Mouse (Mus musculus) heart, adult 2 months (tissue): Measurements from ENCODE around the gene Daxx. TPM values are rescaled to one million over a fixed set of nuclear protein-coding genes. Genes with fewer than 3 reads are reported as not detected.

Experiments used
- DNase-seq, 2 experiments: peaks; one replicate each; pipeline ENCODE4 v3.0.0; 2021
- H3K27ac ChIP-seq: fragments of 200-600 bp; 2 replicates; pipeline ENCODE4 v1.8.1; 2022
- H3K27me3 ChIP-seq: fragments of 200-500 bp; 2 replicates; pipeline ENCODE4 v1.6.1; 2012; ENCODE audit warnings: mild to moderate bottlenecking, low read length, inconsistent platforms, mixed read lengths; ENCODE audit not compliant: control insufficient read depth, insufficient read depth
- H3K36me3 ChIP-seq: fragments of 200-500 bp; 2 replicates; pipeline ENCODE4 v1.6.1; 2012; ENCODE audit warnings: low read length, inconsistent platforms; ENCODE audit not compliant: control insufficient read depth, insufficient read depth
- H3K4me1 ChIP-seq: fragments of 200-500 bp; 2 replicates; pipeline ENCODE4 v1.6.1; 2011; ENCODE audit warnings: low read length; ENCODE audit not compliant: control insufficient read depth, insufficient read depth
- H3K4me3 ChIP-seq: fragments of 200-600 bp; 2 replicates; pipeline ENCODE4 v1.8.1; 2022
- H3K79me2 ChIP-seq: fragments of 200-500 bp; replicated peaks from 2 replicates; pipeline ENCODE4 v1.6.1; 2012; ENCODE audit warnings: mild to moderate bottlenecking, inconsistent platforms, low read length, moderate library complexity, mixed read lengths; ENCODE audit not compliant: control insufficient read depth, insufficient read depth
- H3K9ac ChIP-seq: fragments of 200-500 bp; 2 replicates; pipeline ENCODE4 v1.6.1; 2012; ENCODE audit warnings: low read depth, mild to moderate bottlenecking, control low read depth, inconsistent platforms, low read length, mixed read lengths
- CTCF ChIP-seq: fragments of 200-600 bp; IDR thresholded peaks from 2 replicates; pipeline ENCODE4 v1.8.1; 2022; ENCODE audit warnings: antibody characterized with exemption, mild to moderate bottlenecking, moderate library complexity
- EP300 ChIP-seq: fragments of 200-500 bp; IDR thresholded peaks from 2 replicates; pipeline ENCODE4 v1.6.1; 2011; ENCODE audit warnings: low read depth, low read length, control low read depth; ENCODE audit not compliant: insufficient read depth
- POLR2A ChIP-seq: fragments of 200-500 bp; IDR thresholded peaks from 2 replicates; pipeline ENCODE4 v1.6.1; 2011; ENCODE audit warnings: mild to moderate bottlenecking, low read depth, low read length, control low read depth; ENCODE audit not compliant: insufficient read depth
- WGBS: fragments of 180-500 bp; shearing (Covaris S2); methylation state at CpG from one replicate; pipeline ENCODE4 v1.1.7; 2018; 5-methylcytosine and 5-hydroxymethylcytosine counted together
- intact Hi-C: fragments of 180-260 bp; cut with DNase I; formaldehyde crosslinking; loops from one replicate; pipeline ENCODE4 v1.15.1; 2025
- polyA plus RNA-seq: library from polyadenylated mRNA; depleted of rRNA; stranded (reverse); fragments of >200 nt; gene quantifications from 2 replicates; pipeline ENCODE4 v1.2.3, GENCODE M21; 2012
- total RNA-seq, 2 experiments: library from RNA; stranded (reverse); gene quantifications; 2 replicates each; pipeline ENCODE4 v1.2.3; 2021

Daxx gene
- total and polyA plus RNA-seq, 3 experiments: 11.5 to 20.5 (median 16.4) TPM

DNA sequence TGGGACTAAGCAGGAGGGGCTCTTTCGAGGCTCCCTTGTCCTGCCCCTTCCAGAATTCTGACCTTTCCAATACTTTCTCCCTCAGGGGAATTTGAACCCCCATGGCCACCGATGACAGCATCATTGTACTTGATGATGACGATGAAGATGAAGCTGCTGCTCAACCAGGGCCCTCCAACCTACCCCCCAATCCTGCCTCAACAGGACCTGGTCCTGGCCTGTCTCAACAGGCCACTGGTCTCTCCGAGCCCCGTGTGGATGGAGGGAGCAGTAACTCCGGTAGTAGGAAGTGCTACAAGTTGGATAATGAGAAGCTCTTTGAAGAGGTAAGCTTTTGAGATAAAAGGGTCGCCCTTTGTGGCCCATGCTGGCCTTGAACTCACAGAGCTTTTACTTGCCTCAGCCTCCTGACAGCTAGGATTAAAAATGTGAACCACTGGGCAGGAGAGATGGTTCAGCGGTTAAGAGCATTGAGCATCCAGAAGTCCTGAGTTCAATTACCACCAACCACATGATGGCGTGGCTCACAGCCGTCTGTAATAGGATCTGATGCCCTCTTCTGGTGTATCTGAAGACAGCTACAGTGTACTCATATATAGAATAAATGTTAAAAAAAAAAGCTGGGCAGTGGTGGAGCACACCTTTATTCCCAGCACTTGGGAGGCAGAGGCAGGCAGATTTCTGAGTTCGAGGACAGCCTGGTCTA is 1.3 kb downstream of the Daxx start:
- intact Hi-C loops: no loop called here
- 31% methylated on average over 11 of the region's 11 CpGs for WGBS
- H3K79me2 ChIP-seq: no peaks in the 10 kb centered on the region

DNA sequence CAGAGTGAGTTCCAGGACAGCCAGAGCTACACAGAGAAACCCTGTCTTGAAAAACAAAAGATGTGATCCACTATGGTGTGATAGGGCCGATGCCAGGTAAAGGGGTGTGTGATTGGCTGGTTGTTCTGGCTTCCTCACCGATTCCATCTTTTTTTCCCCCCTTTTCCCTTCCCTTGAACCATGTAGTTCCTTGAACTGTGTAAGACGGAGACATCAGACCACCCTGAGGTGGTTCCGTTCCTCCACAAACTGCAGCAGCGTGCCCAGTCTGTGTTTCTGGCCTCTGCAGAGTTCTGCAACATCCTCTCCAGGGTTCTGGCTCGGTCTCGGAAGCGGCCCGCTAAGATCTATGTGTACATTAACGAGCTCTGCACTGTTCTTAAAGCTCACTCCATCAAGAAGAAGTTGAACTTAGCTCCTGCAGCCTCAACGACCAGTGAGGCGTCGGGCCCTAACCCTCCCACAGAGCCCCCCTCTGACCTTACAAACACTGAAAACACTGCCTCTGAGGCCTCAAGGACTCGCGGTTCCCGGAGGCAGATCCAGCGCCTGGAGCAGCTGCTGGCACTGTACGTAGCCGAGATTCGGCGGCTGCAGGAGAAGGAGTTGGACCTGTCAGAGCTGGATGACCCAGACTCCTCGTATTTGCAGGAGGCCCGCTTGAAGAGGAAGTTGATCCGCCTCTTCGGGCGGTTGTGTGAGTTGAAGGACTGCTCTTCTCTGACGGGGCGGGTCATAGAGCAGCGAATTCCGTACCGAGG is 2.0 kb downstream of the Daxx start:
- peak in 1 of 2 experiments; percentile 21 for DNase-seq
- H3K27me3 ChIP-seq: no peaks in the 10 kb centered on the region
- H3K27ac ChIP-seq: no peak overlapping the region
- H3K79me2 ChIP-seq: no peaks in the 10 kb centered on the region
- intact Hi-C loops: no loop called here
- H3K4me1 ChIP-seq: peaks cover 4% of the 10 kb centered on the region
- no peak for TF ChIP-seq EP300
- no peak for TF ChIP-seq POLR2A
- no peak for TF ChIP-seq CTCF
- peaks cover 3% of the 10 kb centered on the region; the same call in 1 of the 2 replicates for H3K36me3 ChIP-seq
- H3K4me3 ChIP-seq: no peak overlapping the region
- no peak overlapping the region for H3K9ac ChIP-seq
- 87% methylated on average over 31 of the region's 31 CpGs for WGBS

More for the DNA sequence above, 1.3 kb downstream of the Daxx start:
- Histone ChIP-seq H3K9ac (peak overlapping the region; percentile 91), H3K27me3 (no peaks in the 10 kb centered on the region), H3K4me3 (peak overlapping the region; percentile 82), H3K4me1 (peaks cover 4% of the 10 kb centered on the region), H3K36me3 (peaks cover 3% of the 10 kb centered on the region; the same call in 1 of the 2 replicates), H3K27ac (peak overlapping the region; percentile 98)
- TF ChIP-seq EP300 (no peak), CTCF (peak; percentile 18; the same call in 1 of the 2 replicates), POLR2A (no peak)
- DNase-seq: no peak

DNA sequence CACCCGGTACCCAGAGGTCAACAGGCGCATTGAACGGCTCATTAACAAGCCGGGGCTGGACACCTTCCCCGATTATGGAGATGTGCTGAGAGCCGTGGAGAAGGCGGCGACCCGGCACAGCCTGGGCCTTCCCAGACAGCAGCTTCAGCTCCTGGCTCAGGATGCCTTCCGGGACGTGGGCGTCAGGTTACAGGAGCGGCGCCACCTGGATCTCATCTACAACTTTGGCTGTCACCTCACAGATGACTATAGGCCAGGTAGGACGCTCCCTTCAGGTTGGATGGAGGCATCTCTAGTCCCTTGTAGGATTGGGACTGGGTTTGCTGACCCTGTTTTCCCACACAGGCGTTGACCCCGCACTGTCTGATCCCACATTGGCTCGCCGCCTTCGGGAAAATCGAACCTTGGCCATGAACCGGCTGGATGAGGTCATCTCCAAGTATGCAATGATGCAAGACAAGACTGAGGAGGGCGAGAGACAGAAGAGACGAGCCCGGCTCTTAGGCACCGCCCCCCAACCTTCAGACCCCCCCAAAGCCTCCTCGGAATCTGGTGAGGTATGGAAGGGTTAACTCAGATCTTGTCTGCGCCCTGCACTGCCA is 2.7 kb downstream of the Daxx start:
- WGBS: 88% methylated on average over 28 of the region's 28 CpGs
- no peak overlapping the region for H3K27ac ChIP-seq
- peaks cover 3% of the 10 kb centered on the region; the same call in 1 of the 2 replicates for H3K36me3 ChIP-seq
- no peak overlapping the region for H3K9ac ChIP-seq
- H3K79me2 ChIP-seq: no peaks in the 10 kb centered on the region
- intact Hi-C loops: no loop called here
- peak in 1 of 2 experiments; percentile 19 for DNase-seq
- TF ChIP-seq EP300 (no peak), CTCF (no peak), POLR2A (no peak)
- H3K4me1 ChIP-seq: peaks cover 4% of the 10 kb centered on the region
- no peak overlapping the region for H3K4me3 ChIP-seq
- no peaks in the 10 kb centered on the region for H3K27me3 ChIP-seq

DNA sequence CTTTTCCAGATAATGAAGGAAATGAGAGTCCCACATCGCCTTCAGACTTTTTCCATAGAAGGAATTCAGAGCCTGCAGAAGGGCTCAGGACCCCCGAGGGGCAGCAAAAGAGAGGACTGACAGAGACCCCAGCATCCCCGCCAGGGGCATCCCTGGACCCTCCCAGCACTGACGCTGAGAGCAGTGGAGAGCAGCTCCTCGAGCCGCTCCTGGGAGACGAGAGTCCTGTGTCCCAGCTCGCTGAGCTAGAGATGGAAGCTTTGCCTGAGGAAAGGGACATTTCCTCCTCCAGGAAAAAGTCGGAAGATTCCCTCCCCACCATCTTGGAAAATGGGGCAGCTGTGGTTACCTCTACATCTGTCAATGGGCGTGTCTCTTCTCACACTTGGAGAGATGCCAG is 4.0 kb downstream of the Daxx start:
- Histone ChIP-seq H3K4me1 (peaks cover 3% of the 10 kb centered on the region), H3K4me3 (no peak overlapping the region), H3K27ac (no peak overlapping the region), H3K9ac (no peak overlapping the region), H3K27me3 (no peaks in the 10 kb centered on the region), H3K79me2 (no peaks in the 10 kb centered on the region), H3K36me3 (peaks cover 3% of the 10 kb centered on the region; the same call in 1 of the 2 replicates)
- no peak for DNase-seq
- TF ChIP-seq CTCF (no peak), POLR2A (no peak), EP300 (no peak)
- intact Hi-C loops: no loop called here
- 79% methylated on average over 10 of the region's 10 CpGs for WGBS

DNA sequence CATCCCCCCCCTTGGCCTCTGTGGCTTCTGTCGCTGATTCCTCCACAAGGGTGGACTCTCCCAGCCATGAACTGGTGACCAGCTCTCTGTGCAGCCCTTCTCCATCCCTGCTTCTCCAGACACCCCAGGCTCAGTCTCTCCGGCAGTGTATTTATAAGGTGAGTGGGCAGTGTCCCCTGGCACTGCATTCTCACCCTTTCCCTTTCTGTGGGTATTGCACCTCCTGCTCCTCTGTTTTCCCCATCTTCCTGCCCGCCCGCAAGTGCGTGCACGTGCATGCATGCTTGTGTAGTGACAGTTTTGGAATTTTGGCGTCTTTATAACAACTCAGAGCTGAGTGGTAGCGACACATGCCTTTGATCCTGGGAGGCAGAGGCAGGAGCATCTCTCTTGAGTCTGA is 4.7 kb downstream of the Daxx start:
- Histone ChIP-seq H3K4me1 (peaks cover 5% of the 10 kb centered on the region), H3K27ac (no peak overlapping the region), H3K4me3 (no peak overlapping the region), H3K9ac (no peak overlapping the region), H3K27me3 (no peaks in the 10 kb centered on the region), H3K36me3 (peaks cover 3% of the 10 kb centered on the region; the same call in 1 of the 2 replicates), H3K79me2 (no peaks in the 10 kb centered on the region)
- no peak for DNase-seq
- WGBS: 88% methylated on average over 8 of the region's 8 CpGs
- no peak for TF ChIP-seq POLR2A
- TF ChIP-seq EP300: no peak
- no peak for TF ChIP-seq CTCF
- intact Hi-C loops: no loop called here
